Mouse (Mus musculus) liver, adult 2 months (tissue): ENCODE data around the gene Scyl2.

Experiments used
- CTCF ChIP-seq: fragments of 200-500 bp; IDR thresholded peaks from 2 replicates; pipeline ENCODE4 v1.5.1; 2011; ENCODE audit warnings: low read depth, low read length, control low read depth
- POLR2A ChIP-seq: fragments of 200-500 bp; IDR thresholded peaks from 2 replicates; pipeline ENCODE4 v1.6.1; 2011; ENCODE audit warnings: low read length, control low read depth; ENCODE audit not compliant: insufficient read depth; ENCODE audit errors: extremely low read depth

GRCm38 (mm10) chr10:89720252-89720651 is 34.2 kb upstream of the Scyl2 start:
- TF ChIP-seq CTCF (no peak), POLR2A (no peak)
